Mouse (Mus musculus) granulocyte monocyte progenitor cell, adult 5-6 weeks (primary cell): ENCODE results near the gene Lbx1. TPM values are rescaled to one million over a fixed set of nuclear protein-coding genes. Genes with fewer than 3 reads are reported as not detected.
A peak's percentile ranks its signal among the peaks of the same experiment; 100 is the strongest.

ENCODE experiments used
- ATAC-seq: replicated peaks from 2 replicates; pipeline ENCODE4 v1.8.0; 2016; ENCODE audit warnings: mild to moderate bottlenecking, moderate TSS enrichment, inconsistent platforms; ENCODE audit not compliant: poor library complexity, severe bottlenecking
- total RNA-seq, 2 experiments: library from RNA; stranded (forward) in 1 of 2; stranded (reverse) in 1 of 2; fragments of 200-712, 200-1000 nt in 1 of 2; fragments of >200 nt in 1 of 2; fragmentation: Nextera tagmentation in 1 of 2; gene quantifications; 2 replicates each; pipeline ENCODE4 v1.2.3; 2014 to 2017

Lbx1 gene
- total RNA-seq (2014; fragmentation: Nextera tagmentation), result not detected in 2 replicates
- not detected in 2 replicates for total RNA-seq (2017)

GRCm38 (mm10) chr19:45235766-45236362 is at the start of gene Lbx1:
Gene Lbx1 (minus strand): TSS chr19:45235812.
- ATAC-seq, result no peak

GRCm38 (mm10) chr19:45283302-45283701 is 47.7 kb upstream of the Lbx1 start:
- ATAC-seq, result peak; percentile 37

- no peak for ATAC-seq
These were observed 40.6 kb upstream of the Lbx1 start for GRCm38 (mm10) chr19:45276196-45276595.

- ATAC-seq, result no peak
These were observed 36.4 kb upstream of the Lbx1 start for GRCm38 (mm10) chr19:45271986-45272385.

GRCm38 (mm10) chr19:45262995-45263394 is 27.4 kb upstream of the Lbx1 start:
- ATAC-seq, result no peak

- ATAC-seq, result peak; percentile 97
These were observed 22.1 kb upstream of the Lbx1 start for GRCm38 (mm10) chr19:45257414-45258326.

- no peak for ATAC-seq
These were observed 19.2 kb upstream of the Lbx1 start for GRCm38 (mm10) chr19:45254806-45255205.

- no peak for ATAC-seq
These were observed 16.8 kb upstream of the Lbx1 start for GRCm38 (mm10) chr19:45252436-45252835.

- ATAC-seq, result no peak
These were observed 13.1 kb upstream of the Lbx1 start for GRCm38 (mm10) chr19:45248691-45249090.

- peak; percentile 59; the same call in 1 of the 2 replicates for ATAC-seq
These were observed 8.5 kb upstream of the Lbx1 start for GRCm38 (mm10) chr19:45243918-45244700.

- ATAC-seq, result no peak
These were observed 7.6 kb upstream of the Lbx1 start for GRCm38 (mm10) chr19:45243264-45243602.

GRCm38 (mm10) chr19:45242348-45243263 is 7.0 kb upstream of the Lbx1 start:
- peak; percentile 36 for ATAC-seq

GRCm38 (mm10) chr19:45242017-45242347 is 6.4 kb upstream of the Lbx1 start:
- ATAC-seq, result peak; percentile 78

- ATAC-seq, result no peak
These were observed 4.4 kb upstream of the Lbx1 start for GRCm38 (mm10) chr19:45240026-45240425.

- ATAC-seq, result no peak
These were observed 3.6 kb upstream of the Lbx1 start for GRCm38 (mm10) chr19:45239191-45239590.

GRCm38 (mm10) chr19:45237665-45238209 is 2.1 kb upstream of the Lbx1 start:
- ATAC-seq, result no peak

- ATAC-seq, result no peak
These were observed 1.5 kb upstream of the Lbx1 start for GRCm38 (mm10) chr19:45237099-45237498.

GRCm38 (mm10) chr19:45236363-45236942 is 841 bp upstream of the Lbx1 start:
- peak; percentile 75 for ATAC-seq

GRCm38 (mm10) chr19:45235331-45235741 is 276 bp downstream of the Lbx1 start:
- ATAC-seq, result no peak
